In the genomic region with DNA sequence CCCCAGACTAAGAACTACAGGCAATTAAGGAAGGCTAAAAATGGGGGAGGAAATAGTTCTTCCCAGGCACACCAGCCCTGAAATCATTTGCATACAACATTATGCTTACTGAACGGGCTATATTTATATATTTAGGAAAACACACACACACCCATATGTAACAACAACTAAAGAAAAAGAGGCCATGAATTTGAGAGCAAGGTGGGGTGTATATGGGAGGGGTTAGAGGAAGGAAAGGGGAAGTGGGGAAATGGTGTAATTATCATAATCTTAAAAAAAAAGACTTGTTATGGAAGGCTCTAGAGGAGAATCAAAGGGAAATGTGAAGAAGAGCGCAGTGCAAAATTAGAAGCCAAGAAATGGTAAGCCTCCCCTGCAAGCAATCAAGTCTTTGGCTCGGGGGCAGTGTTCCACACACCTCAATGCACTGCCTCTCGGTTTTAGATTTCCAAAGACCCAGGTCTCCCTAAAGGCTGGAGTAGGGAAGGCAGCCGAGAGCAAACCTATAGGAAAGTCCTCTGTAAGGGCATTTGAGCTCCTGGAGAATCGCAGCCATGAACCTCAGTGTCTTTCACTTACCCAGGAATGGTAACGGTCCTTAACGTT, we compare ENCODE assay signal across 8 mouse cellular contexts. TPM values are rescaled to one million over a fixed set of nuclear protein-coding genes. Genes with fewer than 3 reads are reported as not detected.
DNase-seq lines count a peak whose midpoint lies in the region; ATAC-seq and TF ChIP-seq lines count a peak whose summit lies in the region.

No protein-coding gene starts in this region.

- 0 out of 2 replicates have a peak, but pooled peaks have one; percentile 8 for TF ChIP-seq CTCF in brain, embryonic 14.5 days (IDR thresholded peaks at IDR 0.05; ENCODE audit: borderline replicate concordance, extremely low read depth, insufficient read depth, insufficient read length)
- no peak; the same call in 1 of the 2 replicates for TF ChIP-seq CTCF in hindbrain, postnatal 0 days (IDR thresholded peaks at IDR 0.05; ENCODE audit: low read depth)

- H3K4me2 ChIP-seq in kidney, embryonic 15.5 days = peak overlapping the region; percentile 74
- H3K4me2 ChIP-seq in hindbrain, postnatal 0 days (ENCODE audit: low read depth, low read length) = peak overlapping the region; percentile 88

- peak overlapping the region; percentile 87 for H3K4me3 ChIP-seq in kidney, embryonic 15.5 days (replicated peaks)
- peak overlapping the region; percentile 78 for H3K4me3 ChIP-seq in hindbrain, postnatal 0 days (ENCODE audit: low read length)

- peak; percentile 57 for ATAC-seq in kidney, embryonic 15.5 days (replicated peaks; ENCODE audit: low FRiP score)
- peak; percentile 16; the same call in 1 of the 2 replicates for ATAC-seq in hindbrain, postnatal 0 days
- peak; percentile 37 for ATAC-seq in monocyte, adult 5-6 weeks (replicated peaks; ENCODE audit: insufficient number of reproducible peaks, low FRiP score, low TSS enrichment, poor library complexity, severe bottlenecking)

- H3K36me3 ChIP-seq in kidney, embryonic 15.5 days = peaks cover 30% of the 10 kb centered on the region
- no peaks in the 10 kb centered on the region for H3K36me3 ChIP-seq in hindbrain, postnatal 0 days (ENCODE audit: insufficient read depth, low read length)

- no peaks in the 10 kb centered on the region for H3K27me3 ChIP-seq in kidney, embryonic 15.5 days
- no peaks in the 10 kb centered on the region for H3K27me3 ChIP-seq in hindbrain, postnatal 0 days (ENCODE audit: insufficient read depth, low read length)

- H3K9ac ChIP-seq in kidney, embryonic 15.5 days = peak overlapping the region; percentile 69
- H3K9ac ChIP-seq in hindbrain, postnatal 0 days (replicated peaks; ENCODE audit: low read length) = peak overlapping the region; percentile 63

- WGBS in kidney, embryonic 15.5 days = 15% methylated on average over 8 of the region's 8 CpGs
- WGBS in hindbrain, postnatal 0 days = 15% methylated on average over 8 of the region's 8 CpGs

- peaks cover 32% of the 10 kb centered on the region for H3K4me1 ChIP-seq in kidney, embryonic 15.5 days
- H3K4me1 ChIP-seq in hindbrain, postnatal 0 days (ENCODE audit: insufficient read depth, low read length) = peaks cover 9% of the 10 kb centered on the region

- peak overlapping the region; percentile 88 for H3K27ac ChIP-seq in kidney, embryonic 15.5 days
- H3K27ac ChIP-seq in hindbrain, postnatal 0 days = peak overlapping the region; percentile 81

- no peak for DNase-seq in kidney, adult 9 months
- DNase-seq in brain, embryonic 14.5 days (ENCODE audit: low read depth) = no peak
- DNase-seq in hindbrain, postnatal 0 days (ENCODE audit: low spot score) = no peak
- DNase-seq in cerebellum, adult 8-10 months = no peak
- no peak for DNase-seq in thymus, adult 18-20 months
- DNase-seq in layer of hippocampus, adult 8-10 months (ENCODE audit: low spot score in 2 of 2) = no peak

- no peaks in the 10 kb centered on the region for H3K9me3 ChIP-seq in kidney, embryonic 15.5 days (replicated peaks)
- no peaks in the 10 kb centered on the region for H3K9me3 ChIP-seq in hindbrain, postnatal 0 days (ENCODE audit: low read length)

- no peak for TF ChIP-seq POLR2A in brain, embryonic 14.5 days (IDR thresholded peaks at IDR 0.05; ENCODE audit: borderline replicate concordance, extremely low read depth, insufficient read depth, insufficient read length, poor library complexity, severe bottlenecking)

RNA-seq across cellular contexts. Expression of a gene that starts 0.3 kb away (rescaled TPM):
- polyA plus RNA-seq in kidney, embryonic 15.5 days (2015; fragmentation: Nextera tagmentation; extraction: Ambion mirVana) = 59.2 and 63.2 TPM in 2 replicates
- polyA plus RNA-seq in brain, embryonic 14.5 days (2012; rRNA removed) = 40.1 and 42.3 TPM in 2 replicates
- total RNA-seq in hindbrain, postnatal 0 days (2014; rRNA removed) = 61.0 and 71.5 TPM in 2 replicates
- polyA plus RNA-seq in hindbrain, postnatal 0 days (2015; fragmentation: Nextera tagmentation; extraction: Ambion mirVana) = 39.8 and 45.3 TPM in 2 replicates
- total RNA-seq in monocyte, adult 5-6 weeks (2017) = 54.9 to 60.7 TPM (median 55.9 TPM) in 3 replicates
- 100 to 1,000 TPM; 152 to 165 (median 160) TPM for total RNA-seq in layer of hippocampus, adult 8-10 months (2022)

RNA-seq across cellular contexts. Expression of a gene that starts 0.5 kb away (rescaled TPM):
- polyA plus RNA-seq in kidney, embryonic 15.5 days (2015; fragmentation: Nextera tagmentation; extraction: Ambion mirVana) = 165 and 187 TPM in 2 replicates
- 236 and 262 TPM in 2 replicates for polyA plus RNA-seq in brain, embryonic 14.5 days (2012; rRNA removed)
- total RNA-seq in hindbrain, postnatal 0 days (2014; rRNA removed) = 176 and 187 TPM in 2 replicates
- 138 and 149 TPM in 2 replicates for polyA plus RNA-seq in hindbrain, postnatal 0 days (2015; fragmentation: Nextera tagmentation; extraction: Ambion mirVana)
- 15.5 to 32.4 TPM (median 15.8 TPM) in 3 replicates for total RNA-seq in monocyte, adult 5-6 weeks (2017)
- total RNA-seq in layer of hippocampus, adult 8-10 months (2022) = 10 to 100 TPM; 55.2 to 71.2 (median 63.6) TPM
